Mouse (Mus musculus) CH12.LX (cell line): Measurements from ENCODE around the gene Cttnbp2nl. TPM values are rescaled to one million over a fixed set of nuclear protein-coding genes. Genes with fewer than 3 reads are reported as not detected.
A peak's percentile ranks its signal among the peaks of the same experiment; 100 is the strongest.

Experiments used
- DNase-seq: peaks from one replicate; pipeline ENCODE4 v3.0.0-alpha.2; 2013; ENCODE audit errors: extremely low read depth
- H3K27ac ChIP-seq: 2 replicates; pipeline ENCODE4 v1.5.1; 2012; ENCODE audit warnings: low read depth, mild to moderate bottlenecking, control low read depth, moderate library complexity; ENCODE audit not compliant: insufficient read depth
- H3K27me3 ChIP-seq: replicated peaks from 2 replicates; pipeline ENCODE3; 2012; ENCODE audit warnings: inconsistent platforms
- H3K36me3 ChIP-seq, 2 experiments: replicated peaks in 1 of 2; 2 replicates each; pipeline versions ENCODE3 to v1.6.1; 2012; ENCODE audit warnings: inconsistent platforms in 1 of 2, low read length in 1 of 2, mild to moderate bottlenecking in 1 of 2, mixed read lengths in 1 of 2, moderate library complexity in 1 of 2; ENCODE audit not compliant: control insufficient read depth in 1 of 2, insufficient read depth in 1 of 2
- H3K4me1 ChIP-seq, 2 experiments: 2 replicates each; pipeline ENCODE4 v1.6.1; 2012; ENCODE audit warnings: inconsistent platforms in 1 of 2, moderate library complexity in 1 of 2; ENCODE audit not compliant: insufficient read depth in 2 of 2, control insufficient read depth in 1 of 2
- H3K4me2 ChIP-seq: 2 replicates; pipeline ENCODE4 v1.6.1; 2012; ENCODE audit warnings: low read depth, mild to moderate bottlenecking, control low read depth; ENCODE audit not compliant: poor library complexity, insufficient read depth, severe bottlenecking
- H3K4me3 ChIP-seq, 3 experiments: fragments of 150-350 bp in 1 of 3; sonication (generic) in 1 of 3; replicated peaks in 1 of 3; 2 replicates each; pipeline versions ENCODE3 to v1.5.1; 2011 to 2012; ENCODE audit warnings: low read depth in 2 of 3, low read length in 2 of 3, mild to moderate bottlenecking in 2 of 3, moderate library complexity in 2 of 3, control low read depth in 1 of 3, improper control_type of control experiment in 1 of 3, inconsistent platforms in 1 of 3, mixed read lengths in 1 of 3; ENCODE audit not compliant: poor library complexity in 1 of 3
- H3K79me2 ChIP-seq: replicated peaks from 2 replicates; pipeline ENCODE4 v1.6.1; 2012; ENCODE audit warnings: mild to moderate bottlenecking, moderate library complexity; ENCODE audit not compliant: control insufficient read depth, poor library complexity, insufficient read depth, severe bottlenecking; ENCODE audit errors: extremely low read depth
- H3K9ac ChIP-seq: 2 replicates; pipeline ENCODE4 v1.6.1; 2012; ENCODE audit warnings: low read depth, mild to moderate bottlenecking, control low read depth, moderate library complexity; ENCODE audit not compliant: insufficient read depth
- H3K9me3 ChIP-seq: replicated peaks from 2 replicates; pipeline ENCODE3; 2012; ENCODE audit warnings: low read length, inconsistent platforms, mixed read lengths
- CHD2 ChIP-seq: IDR thresholded peaks from 2 replicates; pipeline ENCODE4 v1.6.1; 2011; ENCODE audit warnings: low read length, improper control_type of control experiment
- E2F4 ChIP-seq: IDR thresholded peaks from 2 replicates; pipeline ENCODE4 v1.6.1; 2011; ENCODE audit warnings: low read depth, low read length, improper control_type of control experiment; ENCODE audit not compliant: insufficient replicate concordance
- ELF1 ChIP-seq: IDR thresholded peaks from 2 replicates; pipeline ENCODE4 v1.6.1; 2014; ENCODE audit warnings: low read depth, mild to moderate bottlenecking, inconsistent platforms, low read length, improper control_type of control experiment
- EP300 ChIP-seq: IDR thresholded peaks from 2 replicates; pipeline ENCODE4 v1.6.1; 2011; ENCODE audit warnings: low read length, improper control_type of control experiment
- ETS1 ChIP-seq: conservative IDR thresholded peaks from 2 replicates; pipeline ENCODE4 v1.6.1; 2012; ENCODE audit warnings: low read depth, mild to moderate bottlenecking, inconsistent platforms, low read length, improper control_type of control experiment, moderate library complexity
- HCFC1 ChIP-seq: IDR thresholded peaks from 2 replicates; pipeline ENCODE4 v1.6.1; 2012; ENCODE audit warnings: low read depth, mild to moderate bottlenecking, inconsistent platforms, low read length, improper control_type of control experiment
- MEF2A ChIP-seq: IDR thresholded peaks from 2 replicates; pipeline ENCODE4 v1.6.1; 2014; ENCODE audit warnings: low read depth, mild to moderate bottlenecking, inconsistent platforms, low read length, improper control_type of control experiment, borderline replicate concordance
- NELFE ChIP-seq: IDR thresholded peaks from 2 replicates; pipeline ENCODE4 v1.6.1; 2011; ENCODE audit warnings: low read depth, low read length, improper control_type of control experiment
- NRF1 ChIP-seq: IDR thresholded peaks from 2 replicates; pipeline ENCODE4 v1.6.1; 2014; ENCODE audit warnings: low read depth, mild to moderate bottlenecking, inconsistent platforms, low read length, improper control_type of control experiment, moderate library complexity
- POLR2AphosphoS2 ChIP-seq: IDR thresholded peaks from 2 replicates; pipeline ENCODE4 v1.6.1; 2011; ENCODE audit warnings: low read depth, low read length, improper control_type of control experiment
- RAD21 ChIP-seq: IDR thresholded peaks from 2 replicates; pipeline ENCODE4 v1.6.1; 2011; ENCODE audit warnings: low read depth, mild to moderate bottlenecking, low read length, improper control_type of control experiment, moderate library complexity
- dilution Hi-C: fragments of 300-500 bp; cut with MboI; formaldehyde crosslinking; loops from 2 replicates; pipeline ENCODE4 v1.14.3; 2020; ENCODE audit warnings: low sequenced_read_pairs; ENCODE audit not compliant: extremely low pct_unique_long_range_greater_than_20kb, extremely low pct_ligation_motif_present
- in situ Hi-C: fragments of 300-500 bp; cut with MboI; formaldehyde crosslinking; loops from 3 replicates; pipeline ENCODE4 v1.14.3; 2019; ENCODE audit warnings: low sequenced_read_pairs, low pct_ligation_motif_present, low pct_unique_long_range_greater_than_20kb, mixed read lengths
- polyA plus RNA-seq: library from polyadenylated mRNA; unstranded; fragments of >175 nt; gene quantifications from 2 replicates; pipeline ENCODE4 v1.2.1, GENCODE M21; 2012; ENCODE audit warnings: low read depth; ENCODE audit not compliant: insufficient read length
- total RNA-seq, 2 experiments: library from RNA; depleted of rRNA; stranded (reverse); fragments of 300-350 nt in 1 of 2; fragments of >200 nt in 1 of 2; gene quantifications; 2 replicates each; pipeline ENCODE4 v1.2.3; 2012 to 2014

The Cttnbp2nl gene
- total RNA-seq (2012; rRNA removed), result 0.17 and 0.21 TPM in 2 replicates
- 0.28 and 0.43 TPM in 2 replicates for total RNA-seq (2014; rRNA removed)
- 0.70 and 0.78 TPM in 2 replicates for polyA plus RNA-seq

- peak within 1 kb of the TSS; percentile 68 to 86 (median 68) for H3K4me3 ChIP-seq
- H3K4me2 ChIP-seq, result peak within 1 kb of the TSS; percentile 99
- in situ Hi-C loops, result loop anchor here (10.0 kb wide), 1 partner anchor 268 kb away; the partner anchor contains the start of genes Fam19a3, Ppm1j and Rhoc
- no peaks in the 10 kb centered on the region for H3K79me2 ChIP-seq
- no peaks in the 10 kb centered on the region for H3K9me3 ChIP-seq
- H3K27ac ChIP-seq, result no peak within 1 kb of the TSS
- H3K36me3 ChIP-seq, result no peaks in the 10 kb centered on the region
- TF ChIP-seq CHD2, result peak; percentile 85
- TF ChIP-seq HCFC1, result peak; percentile 26; the same call in 1 of the 2 replicates
- 0 out of 2 replicates have a peak, but pooled peaks have one; percentile 23 for TF ChIP-seq ELF1
- no peak for TF ChIP-seq ETS1
- dilution Hi-C loops, result no loop called here
- peaks cover 7% of the 10 kb centered on the region for H3K27me3 ChIP-seq
- H3K4me1 ChIP-seq, result peaks cover 8 to 17% of the 10 kb centered on the region in 2 experiments
- peak within 1 kb of the TSS; percentile 46 for H3K9ac ChIP-seq
- DNase-seq, result peak; percentile 83
Observed at GRCm38 (mm10) chr3:105052937-105053697, at the start of gene Cttnbp2nl. Cttnbp2nl (minus strand) TSS chr3:105053146.

- Histone ChIP-seq H3K36me3 (no peaks in the 10 kb centered on the region), H3K9ac (no peak overlapping the region), H3K9me3 (no peaks in the 10 kb centered on the region), H3K79me2 (no peaks in the 10 kb centered on the region), H3K4me2 (no peak overlapping the region), H3K27ac (no peak overlapping the region), H3K4me1 (no peaks in the 10 kb centered on the region), H3K27me3 (peaks cover 6% of the 10 kb centered on the region), H3K4me3 (no peak overlapping the region)
- no peak for DNase-seq
- TF ChIP-seq E2F4 (no peak), NRF1 (no peak), HCFC1 (no peak), NELFE (no peak), RAD21 (no peak), MEF2A (no peak), POLR2AphosphoS2 (no peak), EP300 (no peak)
- dilution Hi-C loops (no loop called here), in situ Hi-C loops (no loop called here)
Observed at GRCm38 (mm10) chr3:105100270-105100589, 47.3 kb upstream of the Cttnbp2nl start.
